Mouse (Mus musculus) MEL (cell line): ENCODE measurements around the gene Gm20388. TPM values are rescaled to one million over a fixed set of nuclear protein-coding genes. Genes with fewer than 3 reads are reported as not detected.

ENCODE experiments used
- DNase-seq: peaks from one replicate; pipeline ENCODE4 v3.0.0; 2011; ENCODE audit warnings: low read depth, low spot score
- H3K27ac ChIP-seq: 2 replicates; pipeline ENCODE4 v1.5.1; 2012; ENCODE audit warnings: low read depth, mild to moderate bottlenecking, control low read depth, low read length, moderate library complexity; ENCODE audit not compliant: control insufficient read depth
- H3K27me3 ChIP-seq, 2 experiments: fragments of 150-350 bp in 1 of 2; sonication (generic) in 1 of 2; 2 replicates each; pipeline ENCODE4 v1.6.1; 2012; ENCODE audit warnings: low read length in 2 of 2, mild to moderate bottlenecking in 2 of 2, improper control_type of control experiment in 1 of 2, moderate library complexity in 1 of 2; ENCODE audit not compliant: insufficient read depth in 2 of 2, control insufficient read depth in 1 of 2
- H3K36me3 ChIP-seq, 2 experiments: 2 replicates each; pipeline ENCODE4 v1.6.1; 2012 to 2014; ENCODE audit warnings: low read length in 2 of 2, improper control_type of control experiment in 1 of 2, inconsistent platforms in 1 of 2, mild to moderate bottlenecking in 1 of 2; ENCODE audit not compliant: insufficient read depth in 2 of 2, control insufficient read depth in 1 of 2
- H3K4me1 ChIP-seq, 2 experiments: fragments of 150-350 bp in 1 of 2; sonication (generic) in 1 of 2; 2 replicates each; pipeline ENCODE4 v1.6.1; 2012; ENCODE audit warnings: low read length in 2 of 2, improper control_type of control experiment in 1 of 2, mild to moderate bottlenecking in 1 of 2; ENCODE audit not compliant: insufficient read depth in 2 of 2, control insufficient read depth in 1 of 2
- H3K4me3 ChIP-seq, 2 experiments: fragments of 150-350 bp in 1 of 2; sonication (generic) in 1 of 2; 2 replicates each; pipeline ENCODE4 v1.5.1; 2012; ENCODE audit warnings: low read depth in 2 of 2, low read length in 2 of 2, mild to moderate bottlenecking in 2 of 2, moderate library complexity in 2 of 2, control low read depth in 1 of 2, improper control_type of control experiment in 1 of 2; ENCODE audit not compliant: control insufficient read depth in 1 of 2, insufficient read depth in 1 of 2
- H3K79me2 ChIP-seq: 2 replicates; pipeline ENCODE4 v1.6.1; 2012; ENCODE audit warnings: mild to moderate bottlenecking, low read length, moderate library complexity; ENCODE audit not compliant: control insufficient read depth, poor library complexity, insufficient read depth
- H3K9ac ChIP-seq: 2 replicates; pipeline ENCODE4 v1.6.1; 2012; ENCODE audit warnings: low read depth, mild to moderate bottlenecking, control low read depth, low read length, moderate library complexity; ENCODE audit not compliant: control insufficient read depth, poor library complexity, severe bottlenecking
- H3K9me3 ChIP-seq: fragments of 150-350 bp; sonication (generic); replicated peaks from 2 replicates; pipeline ENCODE4 v1.6.1; 2012; ENCODE audit warnings: mild to moderate bottlenecking, low read length, improper control_type of control experiment, moderate library complexity; ENCODE audit not compliant: insufficient read depth
- CHD2 ChIP-seq: IDR thresholded peaks from 2 replicates; pipeline ENCODE4 v1.6.1; 2011; ENCODE audit warnings: low read length, improper control_type of control experiment
- CTCF ChIP-seq, 3 experiments: IDR thresholded peaks in 2 of 3; conservative IDR thresholded peaks in 1 of 3; 2 replicates each; pipeline ENCODE4 v1.5.1; 2011 to 2012; ENCODE audit warnings: low read length in 3 of 3, low read depth in 2 of 3, mild to moderate bottlenecking in 2 of 3, improper control_type of control experiment in 1 of 3, inconsistent platforms in 1 of 3, mixed read lengths in 1 of 3, moderate library complexity in 1 of 3; ENCODE audit not compliant: control insufficient read depth in 1 of 3, insufficient read depth in 1 of 3, poor library complexity in 1 of 3, severe bottlenecking in 1 of 3
- JUND ChIP-seq: IDR thresholded peaks from 2 replicates; pipeline ENCODE4 v1.6.1; 2011; ENCODE audit warnings: low read depth, mild to moderate bottlenecking, improper control_type of control experiment, low read length
- KAT2A ChIP-seq: conservative IDR thresholded peaks from 2 replicates; pipeline ENCODE4 v1.6.1; 2012; ENCODE audit warnings: low read depth, low read length, improper control_type of control experiment, inconsistent platforms
- MYC ChIP-seq: IDR thresholded peaks from 2 replicates; pipeline ENCODE4 v1.6.1; 2011; ENCODE audit warnings: low read depth, mild to moderate bottlenecking, low read length, improper control_type of control experiment, moderate library complexity
- POLR2A ChIP-seq, 2 experiments: IDR thresholded peaks; 2 replicates each; pipeline ENCODE4 v1.6.1; 2011 to 2012; ENCODE audit warnings: low read length in 2 of 2, mild to moderate bottlenecking in 2 of 2, control low read depth in 1 of 2, improper control_type of control experiment in 1 of 2, low read depth in 1 of 2, moderate library complexity in 1 of 2; ENCODE audit not compliant: control insufficient read depth in 1 of 2, insufficient read depth in 1 of 2, poor library complexity in 1 of 2
- RAD21 ChIP-seq: IDR thresholded peaks from 2 replicates; pipeline ENCODE4 v1.6.1; 2011; ENCODE audit warnings: mild to moderate bottlenecking, low read depth, low read length, improper control_type of control experiment
- SMC3 ChIP-seq: IDR thresholded peaks from 2 replicates; pipeline ENCODE4 v1.6.1; 2011; ENCODE audit warnings: low read depth, low read length, improper control_type of control experiment
- TAL1 ChIP-seq: IDR thresholded peaks from 2 replicates; pipeline ENCODE4 v1.6.1; 2012; ENCODE audit warnings: mild to moderate bottlenecking, inconsistent platforms, low read length, moderate library complexity, mixed read lengths
- TBP ChIP-seq: IDR thresholded peaks from 2 replicates; pipeline ENCODE4 v1.8.0; 2011; ENCODE audit warnings: low read depth, low read length, improper control_type of control experiment
- ZC3H11A ChIP-seq: IDR thresholded peaks from 2 replicates; pipeline ENCODE4 v1.6.1; 2012; ENCODE audit warnings: low read depth, mild to moderate bottlenecking, inconsistent platforms, low read length, improper control_type of control experiment
- ZNF384 ChIP-seq: IDR thresholded peaks from 2 replicates; pipeline ENCODE4 v1.6.1; 2012; ENCODE audit warnings: low read depth, mild to moderate bottlenecking, inconsistent platforms, low read length, improper control_type of control experiment
- polyA plus RNA-seq, 2 experiments: library from polyadenylated mRNA; stranded (reverse) in 1 of 2; unstranded in 1 of 2; fragments of >175 nt in 1 of 2; fragments of >200 nt in 1 of 2; gene quantifications; 2 replicates each; pipeline versions ENCODE4 v1.2.1 to v1.2.4; 2012; ENCODE audit warnings: low replicate concordance in 2 of 2, low read depth in 1 of 2; ENCODE audit not compliant: insufficient read length in 2 of 2, insufficient read depth in 1 of 2, missing spikeins in 1 of 2
- total RNA-seq: library from RNA; depleted of rRNA; stranded (reverse); fragments of 300-350 nt; gene quantifications from 2 replicates; pipeline ENCODE4 v1.2.3, GENCODE M21; 2012

The Gm20388 gene
- total and polyA plus RNA-seq, 3 experiments, result 11.1 to 17.8 TPM; not detected in 1

DNA sequence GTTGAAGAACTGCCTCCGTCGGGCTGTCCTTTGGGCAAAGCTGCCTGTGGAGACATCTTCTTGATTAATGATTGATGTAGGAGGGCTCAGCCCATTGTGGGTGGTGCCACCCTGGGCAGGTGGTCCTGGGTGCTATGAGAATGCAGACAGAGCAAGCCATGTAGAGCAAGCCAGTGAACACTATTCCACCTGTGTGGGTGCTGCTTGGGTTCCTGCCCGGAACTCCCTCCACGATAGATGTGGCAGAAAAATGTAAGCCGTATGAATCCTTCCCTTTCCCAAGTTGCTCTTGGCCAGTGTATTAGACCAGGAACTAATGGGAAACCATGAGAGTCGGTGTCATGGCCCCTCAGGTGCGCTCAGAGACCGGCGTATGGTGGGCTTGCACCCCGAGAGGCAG, 1830.1 kb downstream of the Gm20388 start:
- Histone ChIP-seq H3K27ac (no peak overlapping the region), H3K27me3 (no peaks in the 10 kb centered on the region), H3K9me3 (no peaks in the 10 kb centered on the region), H3K36me3 (no peaks in the 10 kb centered on the region), H3K9ac (no peak overlapping the region), H3K4me1 (no peaks in the 10 kb centered on the region), H3K4me3 (no peak overlapping the region), H3K79me2 (no peaks in the 10 kb centered on the region)
- TF ChIP-seq MYC, result no peak
- TF ChIP-seq KAT2A, result no peak
- DNase-seq, result no peak

GRCm38 (mm10) chr8:121749501-121749900, 1838.9 kb downstream of the Gm20388 start:
- no peak overlapping the region for H3K27ac ChIP-seq
- H3K27me3 ChIP-seq, result no peaks in the 10 kb centered on the region
- H3K9me3 ChIP-seq, result no peaks in the 10 kb centered on the region
- no peak overlapping the region for H3K9ac ChIP-seq
- no peaks in the 10 kb centered on the region for H3K79me2 ChIP-seq
- no peak for TF ChIP-seq TAL1
- TF ChIP-seq, all 39 proteins: peak for 0
- no peaks in the 10 kb centered on the region for H3K36me3 ChIP-seq
- no peak for DNase-seq
- no peak overlapping the region for H3K4me3 ChIP-seq
- H3K4me1 ChIP-seq, result no peaks in the 10 kb centered on the region

- peak; percentile 9 for DNase-seq
- Histone ChIP-seq H3K4me3 (no peak overlapping the region), H3K9ac (no peak overlapping the region), H3K27ac (no peak overlapping the region), H3K27me3 (no peaks in the 10 kb centered on the region), H3K9me3 (no peaks in the 10 kb centered on the region), H3K79me2 (no peaks in the 10 kb centered on the region), H3K36me3 (no peaks in the 10 kb centered on the region), H3K4me1 (no peaks in the 10 kb centered on the region)
- peak; percentile 41 to 55 (median 41) for TF ChIP-seq CTCF (IDR thresholded peaks at IDR 0.05 in 2 of 3, conservative IDR thresholded peaks at IDR 0.05 in 1 of 3; ENCODE audit: control insufficient read depth in 1 of 3, insufficient read depth in 1 of 3, low read depth in 2 of 3, low read length in 3 of 3, poor library complexity in 1 of 3, severe bottlenecking in 1 of 3)
- no peak for TF ChIP-seq RAD21
Measured at GRCm38 (mm10) chr8:121750512-121750911, 1839.9 kb downstream of the Gm20388 start.

- peak; percentile 83 for DNase-seq
- H3K27ac ChIP-seq, result no peak overlapping the region
- no peaks in the 10 kb centered on the region for H3K9me3 ChIP-seq
- no peak overlapping the region for H3K9ac ChIP-seq
- H3K27me3 ChIP-seq, result no peaks in the 10 kb centered on the region
- no peaks in the 10 kb centered on the region for H3K4me1 ChIP-seq
- H3K36me3 ChIP-seq, result no peaks in the 10 kb centered on the region
- H3K4me3 ChIP-seq, result no peak overlapping the region
- TF ChIP-seq RAD21, result peak; percentile 62
- peak; percentile 59 for TF ChIP-seq ZC3H11A
- TF ChIP-seq POLR2A (IDR thresholded peaks at IDR 0.05; ENCODE audit: control insufficient read depth in 1 of 2, insufficient read depth in 1 of 2, low read depth in 1 of 2, low read length in 2 of 2, poor library complexity in 1 of 2), result no peak
- TF ChIP-seq SMC3, result peak; percentile 98
- TF ChIP-seq TBP, result no peak
- TF ChIP-seq ZNF384, result no peak
- no peak for TF ChIP-seq MYC
- 0 out of 2 replicates have a peak, but pooled peaks have one; percentile 45 for TF ChIP-seq JUND
- no peak for TF ChIP-seq CHD2
- peak; percentile 90 to 100 (median 98) for TF ChIP-seq CTCF (IDR thresholded peaks at IDR 0.05 in 2 of 3, conservative IDR thresholded peaks at IDR 0.05 in 1 of 3; ENCODE audit: control insufficient read depth in 1 of 3, insufficient read depth in 1 of 3, low read depth in 2 of 3, low read length in 3 of 3, poor library complexity in 1 of 3, severe bottlenecking in 1 of 3)
- H3K79me2 ChIP-seq, result no peaks in the 10 kb centered on the region
Measured at GRCm38 (mm10) chr8:121751407-121751806, 1840.8 kb downstream of the Gm20388 start.
